8 mouse cellular contexts compared by ENCODE assay signal in genomic region chr5:100673745-100674486, GRCm38 (mm10). TPM values are rescaled to one million over a fixed set of nuclear protein-coding genes. Genes with fewer than 3 reads are reported as not detected.
A peak's percentile ranks its signal among the peaks of the same experiment; 100 is the strongest.
DNase-seq lines count a peak whose midpoint lies in the region; ATAC-seq and TF ChIP-seq lines count a peak whose summit lies in the region.

No protein-coding gene starts in this region.

- H3K4me2 ChIP-seq in embryonic facial prominence, embryonic 14.5 days (ENCODE audit: low read depth, low read length) = peak overlapping the region; percentile 69
- H3K4me2 ChIP-seq in limb, embryonic 15.5 days = peak overlapping the region; percentile 68
- peak overlapping the region; percentile 68 for H3K4me2 ChIP-seq in midbrain, postnatal 0 days (ENCODE audit: low read depth, low read length, poor library complexity, severe bottlenecking)

- peak; percentile 98 for ATAC-seq in embryonic facial prominence, embryonic 14.5 days (ENCODE audit: low read depth)
- peak; percentile 89 for ATAC-seq in limb, embryonic 15.5 days (ENCODE audit: insufficient number of reproducible peaks, low FRiP score, low TSS enrichment, low read depth)
- peak; percentile 97 for ATAC-seq in midbrain, postnatal 0 days (ENCODE audit: low FRiP score)

- H3K4me1 ChIP-seq in bone marrow, adult 2 months (ENCODE audit: control insufficient read depth, insufficient read depth, low read length) = peaks cover 1% of the 10 kb centered on the region; the same call in 1 of the 2 replicates
- H3K4me1 ChIP-seq in embryonic facial prominence, embryonic 14.5 days (ENCODE audit: control insufficient read depth, insufficient read depth, low read length) = peaks cover 11% of the 10 kb centered on the region
- peaks cover 10% of the 10 kb centered on the region; the same call in 1 of the 2 replicates for H3K4me1 ChIP-seq in limb, embryonic 15.5 days
- H3K4me1 ChIP-seq in midbrain, postnatal 0 days (ENCODE audit: insufficient read depth, low read length) = no peaks in the 10 kb centered on the region

- H3K9ac ChIP-seq in embryonic facial prominence, embryonic 14.5 days (ENCODE audit: low read depth, low read length) = peak overlapping the region; percentile 91
- H3K9ac ChIP-seq in limb, embryonic 15.5 days = peak overlapping the region; percentile 85
- H3K9ac ChIP-seq in midbrain, postnatal 0 days (replicated peaks; ENCODE audit: low read length, poor library complexity, severe bottlenecking) = peak overlapping the region; percentile 89

- peak; percentile 67; the same call in 1 of the 2 replicates for TF ChIP-seq POLR2A in bone marrow, adult 2 months (IDR thresholded peaks at IDR 0.05; ENCODE audit: borderline replicate concordance, control insufficient read depth, low read depth, low read length)

- H3K27ac ChIP-seq in bone marrow, adult 2 months (ENCODE audit: control insufficient read depth, insufficient read depth, low read depth, low read length, poor library complexity) = peak overlapping the region; percentile 45; the same call in 1 of the 2 replicates
- peak overlapping the region; percentile 69 for H3K27ac ChIP-seq in embryonic facial prominence, embryonic 14.5 days (replicated peaks; ENCODE audit: low read depth, low read length)
- peak overlapping the region; percentile 69 for H3K27ac ChIP-seq in limb, embryonic 15.5 days
- peak overlapping the region; percentile 62; the same call in 1 of the 2 replicates for H3K27ac ChIP-seq in midbrain, postnatal 0 days (ENCODE audit: low read depth, low read length)

- H3K27me3 ChIP-seq in embryonic facial prominence, embryonic 14.5 days (replicated peaks; ENCODE audit: control insufficient read depth, insufficient read depth, low read length) = no peaks in the 10 kb centered on the region
- no peaks in the 10 kb centered on the region for H3K27me3 ChIP-seq in limb, embryonic 15.5 days
- no peaks in the 10 kb centered on the region for H3K27me3 ChIP-seq in midbrain, postnatal 0 days (ENCODE audit: insufficient read depth, low read length)

- DNase-seq in A20 (ENCODE audit: low read depth, low spot score) = peak; percentile 93
- DNase-seq in embryonic facial prominence, embryonic 14.5 days (ENCODE audit: low spot score) = peak; percentile 90
- DNase-seq in heart, adult 8-10 months (ENCODE audit: low spot score) = peak; percentile 85
- DNase-seq in kidney, adult 9 months = peak; percentile 90
- peak; percentile 89 for DNase-seq in midbrain, postnatal 0 days (ENCODE audit: low spot score)
- peak; percentile 86 to 91 for DNase-seq in spleen, postnatal 10 days (ENCODE audit: low spot score in 2 of 2)

- TF ChIP-seq CTCF in bone marrow, adult 2 months (IDR thresholded peaks at IDR 0.05; ENCODE audit: control insufficient read depth, insufficient read depth, low read length) = no peak
- no peak for TF ChIP-seq CTCF in midbrain, postnatal 0 days (IDR thresholded peaks at IDR 0.05)

- no peaks in the 10 kb centered on the region for H3K9me3 ChIP-seq in embryonic facial prominence, embryonic 14.5 days (ENCODE audit: control insufficient read depth, low read length)
- H3K9me3 ChIP-seq in limb, embryonic 15.5 days = no peaks in the 10 kb centered on the region
- H3K9me3 ChIP-seq in midbrain, postnatal 0 days (ENCODE audit: low read length) = no peaks in the 10 kb centered on the region

- WGBS in bone marrow, adult 2 months = under 1% methylated on average over 71 of the region's 71 CpGs
- WGBS in embryonic facial prominence, embryonic 14.5 days = under 1% methylated on average over 45 of the region's 71 CpGs
- under 1% methylated on average over 71 of the region's 71 CpGs for WGBS in limb, embryonic 15.5 days
- under 1% methylated on average over 61 of the region's 71 CpGs for WGBS in midbrain, postnatal 0 days

- 0 out of 2 replicates have a peak, but pooled peaks cover 8% of the 10 kb centered on the region for H3K36me3 ChIP-seq in embryonic facial prominence, embryonic 14.5 days (ENCODE audit: control insufficient read depth, insufficient read depth, low read length)
- peaks cover 12% of the 10 kb centered on the region for H3K36me3 ChIP-seq in limb, embryonic 15.5 days
- peaks cover 4% of the 10 kb centered on the region; the same call in 1 of the 2 replicates for H3K36me3 ChIP-seq in midbrain, postnatal 0 days (ENCODE audit: insufficient read depth, low read length)

- H3K4me3 ChIP-seq in bone marrow, adult 2 months (replicated peaks; ENCODE audit: control insufficient read depth, low read depth, low read length) = peak overlapping the region; percentile 97
- peak overlapping the region; percentile 66 for H3K4me3 ChIP-seq in embryonic facial prominence, embryonic 14.5 days (ENCODE audit: low read depth, low read length)
- peak overlapping the region; percentile 75 for H3K4me3 ChIP-seq in limb, embryonic 15.5 days
- H3K4me3 ChIP-seq in midbrain, postnatal 0 days (ENCODE audit: low read depth, low read length) = peak overlapping the region; percentile 81

RNA-seq across cellular contexts. Expression of gene Coq2, which starts 1.0 kb away (rescaled TPM):
- polyA plus RNA-seq in bone marrow, adult 2 months (2011; ENCODE audit: insufficient read depth, insufficient read length, low replicate concordance, missing spikeins) = 18.8 and 23.8 TPM in 2 replicates
- 59.7 and 61.8 TPM in 2 replicates for polyA plus RNA-seq in embryonic facial prominence, embryonic 14.5 days (2014; fragmentation: Nextera tagmentation; extraction: Ambion mirVana)
- 100 to 1,000 TPM; 110 to 120 (median 111) TPM for total RNA-seq in heart, adult 8-10 months (2022)
- 40.7 and 48.0 TPM in 2 replicates for polyA plus RNA-seq in limb, embryonic 15.5 days (2015; fragmentation: Nextera tagmentation; extraction: Ambion mirVana)
- total RNA-seq in midbrain, postnatal 0 days (2014; rRNA removed) = 96.0 and 143 TPM in 2 replicates
- 68.2 and 69.4 TPM in 2 replicates for polyA plus RNA-seq in midbrain, postnatal 0 days (2015; fragmentation: Nextera tagmentation; extraction: Ambion mirVana)

RNA-seq across cellular contexts. Expression of gene Hpse, which starts 45.6 kb away (rescaled TPM):
- 4.5 and 10.4 TPM in 2 replicates for polyA plus RNA-seq in bone marrow, adult 2 months (2011; ENCODE audit: insufficient read depth, insufficient read length, low replicate concordance, missing spikeins)
- polyA plus RNA-seq in embryonic facial prominence, embryonic 14.5 days (2014; fragmentation: Nextera tagmentation; extraction: Ambion mirVana) = 5.3 and 5.9 TPM in 2 replicates
- 1 to 10 TPM in 3 of 4 experiments, under 1 TPM in 1; 0.98 to 2.6 (median 1.1) TPM for total RNA-seq in heart, adult 8-10 months (2022)
- 5.8 and 6.1 TPM in 2 replicates for polyA plus RNA-seq in limb, embryonic 15.5 days (2015; fragmentation: Nextera tagmentation; extraction: Ambion mirVana)
- 0.28 and 3.2 TPM in 2 replicates for total RNA-seq in midbrain, postnatal 0 days (2014; rRNA removed)
- 0.39 and 0.44 TPM in 2 replicates for polyA plus RNA-seq in midbrain, postnatal 0 days (2015; fragmentation: Nextera tagmentation; extraction: Ambion mirVana)

Comparison
In these comparisons a context has a peak if more than half of its experiments do, and no peak if none do; other contexts are left out.
1. Peak in every context shown above with its lines: DNase-seq, ATAC-seq, H3K4me3 ChIP-seq and H3K27ac ChIP-seq.